Mouse (Mus musculus): Measurements from ENCODE around the gene H2-Oa. TPM values are rescaled to one million over a fixed set of nuclear protein-coding genes. Genes with fewer than 3 reads are reported as not detected.

The H2-Oa gene
- polyA plus RNA-seq (2015; fragmentation: Nextera tagmentation; extraction: Ambion mirVana): 2.5 and 4.4 TPM in 2 replicates

GRCm38 (mm10) chr17:34092197-34092875 lies at the start of gene H2-Oa:
Gene H2-Oa, plus strand, starts transcription at chr17:34092340.

GRCm38 (mm10) chr17:34119249-34120179 lies 27.4 kb downstream of the H2-Oa start, which contains the start of gene H2-DMa:
Gene H2-DMa, plus strand, starts transcription at chr17:34119541.

DNA sequence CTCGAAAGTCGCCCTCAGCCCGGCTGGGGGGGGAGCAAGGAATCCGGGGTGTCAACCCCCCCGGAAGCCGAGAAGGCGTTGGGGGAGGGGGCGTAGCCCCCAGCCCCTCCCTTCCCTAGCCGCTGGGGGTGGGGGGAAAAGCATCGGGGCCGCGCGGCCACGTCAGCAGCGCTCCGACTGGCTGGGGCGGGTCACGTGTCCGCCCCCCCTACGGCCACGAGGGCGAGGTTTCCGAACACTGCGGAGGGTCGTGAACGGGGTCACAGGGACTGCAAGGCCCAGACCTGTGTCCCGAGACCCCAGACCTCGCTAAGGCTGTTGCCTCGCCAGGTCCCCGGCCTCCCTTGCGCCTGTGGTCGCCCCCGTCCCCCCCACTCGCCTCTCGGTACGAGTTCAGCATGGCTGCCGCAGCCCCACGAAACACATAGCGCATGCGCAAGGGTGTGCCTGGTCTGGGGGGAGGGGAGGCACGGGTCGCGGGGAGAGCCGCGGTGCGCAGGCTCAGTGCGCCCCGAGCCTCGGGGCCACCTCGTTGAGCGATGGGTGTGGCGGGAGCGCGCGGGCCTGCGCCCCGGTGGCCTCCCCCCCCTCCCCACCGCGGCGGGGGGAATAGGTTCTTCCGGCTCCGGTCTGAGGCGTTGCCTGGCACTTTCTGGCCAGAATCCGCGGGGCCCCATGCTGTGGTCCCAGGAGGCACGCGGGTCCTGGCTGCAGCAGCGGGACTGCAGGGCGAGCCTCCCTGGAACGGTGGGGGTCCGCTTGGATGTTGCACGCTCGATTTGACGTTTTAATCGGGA lies 30.2 kb downstream of the H2-Oa start, which contains the start of gene Brd2:
Gene Brd2, minus strand, starts transcription at position 447 of the 797 bp plus-strand sequence.

DNA sequence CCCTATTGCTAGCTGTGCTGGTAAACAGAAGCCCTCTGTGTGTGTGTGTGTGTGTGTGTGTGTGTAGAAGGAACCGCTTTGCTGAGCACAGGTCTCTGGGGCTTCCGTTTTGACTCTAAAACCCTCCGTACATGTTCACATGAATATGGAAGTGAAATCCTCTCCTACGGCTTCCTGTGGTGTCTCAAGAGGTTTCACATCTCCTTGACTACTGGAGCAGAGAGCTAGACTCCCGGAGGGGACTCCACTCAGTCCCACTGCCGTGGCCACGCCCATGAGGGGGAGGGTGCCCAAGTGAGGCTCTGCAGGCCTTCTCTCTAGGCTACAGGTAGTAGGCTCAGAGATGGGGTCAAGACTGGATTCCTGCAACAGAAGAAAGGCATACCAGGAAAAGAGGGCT lies 50.9 kb downstream of the H2-Oa start, which contains the start of gene H2-DMb2:
Gene H2-DMb2, plus strand, starts transcription at position 275 of the 400 bp plus-strand sequence.

Other genes starting within 250 kb of the H2-Oa start
- gene Cd320, start 249.2 kb upstream of the H2-Oa start, polyA plus RNA-seq (2015; fragmentation: Nextera tagmentation; extraction: Ambion mirVana): 14.3 and 19.1 TPM in 2 replicates
- not detected in 2 replicates for gene Gm7029, start 218.5 kb upstream of the H2-Oa start, polyA plus RNA-seq (2015; fragmentation: Nextera tagmentation; extraction: Ambion mirVana)
- gene Kifc1, start 201.7 kb upstream of the H2-Oa start, polyA plus RNA-seq (2015; fragmentation: Nextera tagmentation; extraction: Ambion mirVana): 7.4 and 8.4 TPM in 2 replicates
- gene Platr17, start 187.2 kb upstream of the H2-Oa start, polyA plus RNA-seq (2015; fragmentation: Nextera tagmentation; extraction: Ambion mirVana): 0.77 and 1.2 TPM in 2 replicates
- gene Daxx, start 182.9 kb upstream of the H2-Oa start, polyA plus RNA-seq (2015; fragmentation: Nextera tagmentation; extraction: Ambion mirVana): 27.0 and 29.1 TPM in 2 replicates
- 70.3 and 83.6 TPM in 2 replicates for gene Tapbp, start 176.4 kb upstream of the H2-Oa start, polyA plus RNA-seq (2015; fragmentation: Nextera tagmentation; extraction: Ambion mirVana)
- gene Zbtb22, start 176.4 kb upstream of the H2-Oa start, polyA plus RNA-seq (2015; fragmentation: Nextera tagmentation; extraction: Ambion mirVana): 11.8 and 12.6 TPM in 2 replicates
- 16.8 and 22.9 TPM in 2 replicates for gene Rgl2, start 162.8 kb upstream of the H2-Oa start, polyA plus RNA-seq (2015; fragmentation: Nextera tagmentation; extraction: Ambion mirVana)
- gene Pfdn6, start 152.0 kb upstream of the H2-Oa start, polyA plus RNA-seq (2015; fragmentation: Nextera tagmentation; extraction: Ambion mirVana): 147 and 152 TPM in 2 replicates
- gene Wdr46, start 151.7 kb upstream of the H2-Oa start, polyA plus RNA-seq (2015; fragmentation: Nextera tagmentation; extraction: Ambion mirVana): 20.6 and 20.9 TPM in 2 replicates
- gene B3galt4, start 140.9 kb upstream of the H2-Oa start, polyA plus RNA-seq (2015; fragmentation: Nextera tagmentation; extraction: Ambion mirVana): 3.7 and 4.2 TPM in 2 replicates
- 25.5 and 27.2 TPM in 2 replicates for gene Vps52, start 136.5 kb upstream of the H2-Oa start, polyA plus RNA-seq (2015; fragmentation: Nextera tagmentation; extraction: Ambion mirVana)
- gene Rps18, start 136.3 kb upstream of the H2-Oa start, polyA plus RNA-seq (2015; fragmentation: Nextera tagmentation; extraction: Ambion mirVana): 2,156 and 2,219 TPM in 2 replicates
- 186 and 228 TPM in 2 replicates for gene H2-K1, start 92.0 kb upstream of the H2-Oa start, polyA plus RNA-seq (2015; fragmentation: Nextera tagmentation; extraction: Ambion mirVana)
- gene Ring1, start 67.7 kb upstream of the H2-Oa start, polyA plus RNA-seq (2015; fragmentation: Nextera tagmentation; extraction: Ambion mirVana): 8.9 and 11.6 TPM in 2 replicates
- 36.1 and 46.0 TPM in 2 replicates for gene H2-Ke6, start 64.3 kb upstream of the H2-Oa start, polyA plus RNA-seq (2015; fragmentation: Nextera tagmentation; extraction: Ambion mirVana)
- gene Slc39a7, start 60.7 kb upstream of the H2-Oa start, polyA plus RNA-seq (2015; fragmentation: Nextera tagmentation; extraction: Ambion mirVana): 58.1 and 68.4 TPM in 2 replicates
- gene Rxrb, start 60.5 kb upstream of the H2-Oa start, polyA plus RNA-seq (2015; fragmentation: Nextera tagmentation; extraction: Ambion mirVana): 26.4 and 30.3 TPM in 2 replicates
- 0.32 and 0.93 TPM in 2 replicates for gene Col11a2, start 52.9 kb upstream of the H2-Oa start, polyA plus RNA-seq (2015; fragmentation: Nextera tagmentation; extraction: Ambion mirVana)
- 19.0 and 25.7 TPM in 2 replicates for gene H2-DMa, start 27.2 kb downstream of the H2-Oa start, polyA plus RNA-seq (2015; fragmentation: Nextera tagmentation; extraction: Ambion mirVana)
- 56.4 and 65.3 TPM in 2 replicates for gene Brd2, start 30.3 kb downstream of the H2-Oa start, polyA plus RNA-seq (2015; fragmentation: Nextera tagmentation; extraction: Ambion mirVana)
- 4.8 and 5.6 TPM in 2 replicates for gene H2-DMb2, start 51.0 kb downstream of the H2-Oa start, polyA plus RNA-seq (2015; fragmentation: Nextera tagmentation; extraction: Ambion mirVana)
- gene H2-DMb1, start 60.7 kb downstream of the H2-Oa start, polyA plus RNA-seq (2015; fragmentation: Nextera tagmentation; extraction: Ambion mirVana): 4.4 and 8.9 TPM in 2 replicates
- gene Tap1, start 95.2 kb downstream of the H2-Oa start, polyA plus RNA-seq (2015; fragmentation: Nextera tagmentation; extraction: Ambion mirVana): 15.1 and 20.2 TPM in 2 replicates
- 33.4 and 43.3 TPM in 2 replicates for gene Psmb9, start 95.4 kb downstream of the H2-Oa start, polyA plus RNA-seq (2015; fragmentation: Nextera tagmentation; extraction: Ambion mirVana)
- gene Psmb8, start 105.4 kb downstream of the H2-Oa start, polyA plus RNA-seq (2015; fragmentation: Nextera tagmentation; extraction: Ambion mirVana): 65.0 and 89.6 TPM in 2 replicates
- 21.0 and 29.0 TPM in 2 replicates for gene Tap2, start 111.2 kb downstream of the H2-Oa start, polyA plus RNA-seq (2015; fragmentation: Nextera tagmentation; extraction: Ambion mirVana)
- gene H2-Ob, start 146.6 kb downstream of the H2-Oa start, polyA plus RNA-seq (2015; fragmentation: Nextera tagmentation; extraction: Ambion mirVana): 2.4 and 3.9 TPM in 2 replicates
- gene H2-Ab1, start 165.3 kb downstream of the H2-Oa start, polyA plus RNA-seq (2015; fragmentation: Nextera tagmentation; extraction: Ambion mirVana): 61.1 and 90.6 TPM in 2 replicates
- gene H2-Aa, start 195.5 kb downstream of the H2-Oa start, polyA plus RNA-seq (2015; fragmentation: Nextera tagmentation; extraction: Ambion mirVana): 36.2 and 55.0 TPM in 2 replicates
- 23.4 and 39.6 TPM in 2 replicates for gene H2-Eb1, start 213.5 kb downstream of the H2-Oa start, polyA plus RNA-seq (2015; fragmentation: Nextera tagmentation; extraction: Ambion mirVana)
- 0.07 and 0.08 TPM in 2 replicates for gene H2-Eb2, start 233.3 kb downstream of the H2-Oa start, polyA plus RNA-seq (2015; fragmentation: Nextera tagmentation; extraction: Ambion mirVana)

Data from spleen, postnatal 0 days (tissue).